Mouse (Mus musculus) limb, embryonic 15.5 days (tissue): Measurements from ENCODE around the gene 9230104L09Rik. TPM values are rescaled to one million over a fixed set of nuclear protein-coding genes. Genes with fewer than 3 reads are reported as not detected.

Source experiments
- ATAC-seq: fragments of 200-750 bp; cut with Nextera tagmentation; 2 replicates; pipeline ENCODE4 v1.8.0; 2017; ENCODE audit warnings: low read depth, moderate TSS enrichment; ENCODE audit not compliant: insufficient number of reproducible peaks, low FRiP score, low TSS enrichment
- H3K27ac ChIP-seq: fragments of 300-500 bp; sonication (generic); 2 replicates; pipeline ENCODE4 v1.5.1; 2015; ENCODE audit warnings: moderate library complexity, mild to moderate bottlenecking, inconsistent platforms
- H3K27me3 ChIP-seq: fragments of 300-500 bp; sonication (generic); 2 replicates; pipeline ENCODE4 v1.6.1; 2015; ENCODE audit warnings: inconsistent platforms
- H3K36me3 ChIP-seq: fragments of 300-500 bp; sonication (generic); 2 replicates; pipeline ENCODE4 v1.6.1; 2015; ENCODE audit warnings: inconsistent platforms
- H3K4me1 ChIP-seq: fragments of 300-500 bp; sonication (generic); 2 replicates; pipeline ENCODE4 v1.6.1; 2015; ENCODE audit warnings: inconsistent platforms
- H3K4me2 ChIP-seq: fragments of 300-500 bp; sonication (generic); 2 replicates; pipeline ENCODE4 v1.6.1; 2015; ENCODE audit warnings: mild to moderate bottlenecking, inconsistent platforms
- H3K4me3 ChIP-seq: fragments of 300-500 bp; sonication (generic); 2 replicates; pipeline ENCODE4 v1.5.1; 2015; ENCODE audit warnings: mild to moderate bottlenecking, inconsistent platforms
- H3K9ac ChIP-seq: fragments of 300-500 bp; sonication (generic); 2 replicates; pipeline ENCODE4 v1.6.1; 2015; ENCODE audit warnings: inconsistent platforms
- H3K9me3 ChIP-seq: fragments of 300-500 bp; sonication (generic); 2 replicates; pipeline ENCODE4 v1.6.1; 2016; ENCODE audit warnings: inconsistent platforms
- WGBS: fragments of 180-500 bp; shearing (Covaris S2); methylation state at CpG from one replicate; pipeline ENCODE4 v1.1.7; 2015; 5-methylcytosine and 5-hydroxymethylcytosine counted together
- polyA plus RNA-seq: library from polyadenylated mRNA; unstranded; fragments of >200 nt; fragmentation: Nextera tagmentation; extraction: Ambion mirVana; gene quantifications from 2 replicates; pipeline ENCODE4 v1.2.1, GENCODE M21; 2015

9230104L09Rik gene
- polyA plus RNA-seq, 1 experiment from 2014 or later, result not detected

GRCm38 (mm10) chr2:148877016-148877770, 12.4 kb upstream of the 9230104L09Rik start:
- H3K27me3 ChIP-seq, result no peaks in the 10 kb centered on the region
- ATAC-seq, result no peak
- H3K9ac ChIP-seq, result no peak overlapping the region
- no peak overlapping the region for H3K4me3 ChIP-seq
- H3K4me2 ChIP-seq, result no peak overlapping the region
- peaks cover 4% of the 10 kb centered on the region for H3K36me3 ChIP-seq
- peaks cover 41% of the 10 kb centered on the region for H3K4me1 ChIP-seq
- H3K9me3 ChIP-seq, result no peaks in the 10 kb centered on the region
- 34% methylated on average over 3 of the region's 3 CpGs for WGBS
- peak overlapping the region; percentile 27; the same call in 1 of the 2 replicates for H3K27ac ChIP-seq

- Histone ChIP-seq H3K27me3 (no peaks in the 10 kb centered on the region), H3K9me3 (no peaks in the 10 kb centered on the region), H3K27ac (peak within 1 kb of the TSS; percentile 96), H3K4me1 (peaks cover 41% of the 10 kb centered on the region), H3K9ac (peak within 1 kb of the TSS; percentile 85), H3K4me3 (peak within 1 kb of the TSS; percentile 86), H3K36me3 (peaks cover 19% of the 10 kb centered on the region), H3K4me2 (peak within 1 kb of the TSS; percentile 68)
- peak; percentile 88 for ATAC-seq
- 1% methylated on average over 19 of the region's 19 CpGs for WGBS
These were observed 10.5 kb upstream of the 9230104L09Rik start, which contains the start of gene Cst3 for GRCm38 (mm10) chr2:148875335-148875811. Gene Cst3, minus strand, starts transcription at chr2:148875692.

- peaks cover 20% of the 10 kb centered on the region for H3K36me3 ChIP-seq
- H3K4me3 ChIP-seq, result peak overlapping the region; percentile 86
- no peaks in the 10 kb centered on the region for H3K27me3 ChIP-seq
- H3K9me3 ChIP-seq, result no peaks in the 10 kb centered on the region
- WGBS, result under 1% methylated on average over 34 of the region's 34 CpGs
- peak overlapping the region; percentile 85 for H3K9ac ChIP-seq
- H3K27ac ChIP-seq, result peak overlapping the region; percentile 96
- H3K4me2 ChIP-seq, result peak overlapping the region; percentile 68
- ATAC-seq, result peak; percentile 32; the same call in 1 of the 2 replicates
- peaks cover 41% of the 10 kb centered on the region for H3K4me1 ChIP-seq
These were observed 9.9 kb upstream of the 9230104L09Rik start for GRCm38 (mm10) chr2:148874617-148875334.

GRCm38 (mm10) chr2:148874224-148874616, 9.4 kb upstream of the 9230104L09Rik start:
- no peak for ATAC-seq
- Histone ChIP-seq H3K9me3 (no peaks in the 10 kb centered on the region), H3K27me3 (no peaks in the 10 kb centered on the region), H3K36me3 (peaks cover 20% of the 10 kb centered on the region), H3K9ac (peak overlapping the region; percentile 85; the same call in 1 of the 2 replicates), H3K27ac (no peak overlapping the region), H3K4me1 (peaks cover 41% of the 10 kb centered on the region), H3K4me3 (peak overlapping the region; percentile 86), H3K4me2 (peak overlapping the region; percentile 68)
- 35% methylated on average over 3 of the region's 3 CpGs for WGBS

GRCm38 (mm10) chr2:148872860-148873259, 8.0 kb upstream of the 9230104L09Rik start:
- WGBS, result 68% methylated on average over 4 of the region's 4 CpGs
- Histone ChIP-seq H3K4me3 (peak overlapping the region; percentile 86), H3K27ac (no peak overlapping the region), H3K9ac (no peak overlapping the region), H3K36me3 (peaks cover 20% of the 10 kb centered on the region), H3K4me1 (peaks cover 41% of the 10 kb centered on the region), H3K4me2 (peak overlapping the region; percentile 68; the same call in 1 of the 2 replicates), H3K27me3 (no peaks in the 10 kb centered on the region), H3K9me3 (no peaks in the 10 kb centered on the region)
- no peak for ATAC-seq

- Histone ChIP-seq H3K9ac (no peak overlapping the region), H3K36me3 (peaks cover 20% of the 10 kb centered on the region), H3K4me2 (no peak overlapping the region), H3K27ac (no peak overlapping the region), H3K4me1 (peaks cover 26% of the 10 kb centered on the region), H3K4me3 (no peak overlapping the region), H3K9me3 (no peaks in the 10 kb centered on the region), H3K27me3 (no peaks in the 10 kb centered on the region)
- 90% methylated on average over 3 of the region's 3 CpGs for WGBS
- no peak for ATAC-seq
These were observed 5.7 kb upstream of the 9230104L09Rik start for GRCm38 (mm10) chr2:148870526-148870925.

- Histone ChIP-seq H3K4me2 (no peak overlapping the region), H3K27me3 (no peaks in the 10 kb centered on the region), H3K4me1 (peaks cover 17% of the 10 kb centered on the region), H3K4me3 (no peak overlapping the region), H3K9ac (no peak overlapping the region), H3K9me3 (no peaks in the 10 kb centered on the region), H3K27ac (no peak overlapping the region), H3K36me3 (peaks cover 20% of the 10 kb centered on the region)
- no peak for ATAC-seq
- 66% methylated on average over 1 of the region's 1 CpGs for WGBS
These were observed 4.1 kb upstream of the 9230104L09Rik start for GRCm38 (mm10) chr2:148868959-148869358.

- Histone ChIP-seq H3K4me1 (no peaks in the 10 kb centered on the region), H3K4me3 (no peak overlapping the region), H3K9ac (no peak overlapping the region), H3K27ac (no peak overlapping the region), H3K27me3 (no peaks in the 10 kb centered on the region), H3K4me2 (no peak overlapping the region), H3K36me3 (no peaks in the 10 kb centered on the region), H3K9me3 (no peaks in the 10 kb centered on the region)
- ATAC-seq, result no peak
These were observed 3.1 kb downstream of the 9230104L09Rik start for GRCm38 (mm10) chr2:148861693-148862092.

GRCm38 (mm10) chr2:148860993-148861392, 3.8 kb downstream of the 9230104L09Rik start:
- Histone ChIP-seq H3K4me2 (no peak overlapping the region), H3K9me3 (no peaks in the 10 kb centered on the region), H3K4me1 (no peaks in the 10 kb centered on the region), H3K9ac (no peak overlapping the region), H3K36me3 (no peaks in the 10 kb centered on the region), H3K27ac (no peak overlapping the region), H3K27me3 (no peaks in the 10 kb centered on the region), H3K4me3 (no peak overlapping the region)
- WGBS, result 60% methylated on average over 4 of the region's 4 CpGs
- no peak for ATAC-seq

GRCm38 (mm10) chr2:148857506-148857905, 7.3 kb downstream of the 9230104L09Rik start:
- no peaks in the 10 kb centered on the region for H3K4me1 ChIP-seq
- 54% methylated on average over 4 of the region's 4 CpGs for WGBS
- H3K4me2 ChIP-seq, result no peak overlapping the region
- no peaks in the 10 kb centered on the region for H3K27me3 ChIP-seq
- no peak for ATAC-seq
- no peak overlapping the region for H3K4me3 ChIP-seq
- no peak overlapping the region for H3K27ac ChIP-seq
- H3K9ac ChIP-seq, result no peak overlapping the region
- H3K36me3 ChIP-seq, result no peaks in the 10 kb centered on the region
- no peaks in the 10 kb centered on the region for H3K9me3 ChIP-seq

GRCm38 (mm10) chr2:148856630-148857400, 8.0 kb downstream of the 9230104L09Rik start:
- Histone ChIP-seq H3K9ac (no peak overlapping the region), H3K4me3 (no peak overlapping the region), H3K9me3 (no peaks in the 10 kb centered on the region), H3K4me1 (no peaks in the 10 kb centered on the region), H3K4me2 (no peak overlapping the region), H3K27ac (no peak overlapping the region), H3K27me3 (no peaks in the 10 kb centered on the region), H3K36me3 (no peaks in the 10 kb centered on the region)
- WGBS, result 67% methylated on average over 8 of the region's 8 CpGs
- ATAC-seq, result no peak
